Mouse (Mus musculus) neural tube, embryonic 10.5 days (tissue): ENCODE measurements around the gene Tspyl4.

Experiments used
- DNase-seq: peaks from one replicate; pipeline ENCODE4 v3.0.0-alpha.2; 2017; ENCODE audit warnings: low spot score; ENCODE audit errors: extremely low spot score

Gene Tspyl4

GRCm38 (mm10) chr10:34320809-34321208 is 23.6 kb downstream of the Tspyl4 start:
- no peak for DNase-seq

- no peak for DNase-seq
These were observed 29.5 kb downstream of the Tspyl4 start for GRCm38 (mm10) chr10:34326701-34327100.

DNA sequence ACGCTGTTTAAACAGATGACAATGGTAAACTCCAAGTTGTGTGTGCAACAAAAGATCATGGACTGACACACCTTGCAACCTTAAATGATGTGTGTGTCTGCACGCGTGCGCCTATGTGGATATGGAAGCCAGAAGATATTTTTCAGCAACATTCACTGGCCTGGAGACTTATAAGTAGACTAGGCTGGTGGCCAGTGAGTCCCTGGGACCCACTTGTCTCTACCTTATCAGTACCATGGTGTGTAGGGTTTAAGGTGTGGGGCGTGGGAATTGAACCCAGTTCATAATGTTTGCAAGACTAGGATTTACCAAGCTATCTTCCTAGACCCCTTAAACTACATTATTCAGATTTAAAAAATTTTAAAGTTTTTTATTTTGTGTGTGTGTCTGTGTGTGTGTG is 29.9 kb downstream of the Tspyl4 start:
- no peak for DNase-seq

DNA sequence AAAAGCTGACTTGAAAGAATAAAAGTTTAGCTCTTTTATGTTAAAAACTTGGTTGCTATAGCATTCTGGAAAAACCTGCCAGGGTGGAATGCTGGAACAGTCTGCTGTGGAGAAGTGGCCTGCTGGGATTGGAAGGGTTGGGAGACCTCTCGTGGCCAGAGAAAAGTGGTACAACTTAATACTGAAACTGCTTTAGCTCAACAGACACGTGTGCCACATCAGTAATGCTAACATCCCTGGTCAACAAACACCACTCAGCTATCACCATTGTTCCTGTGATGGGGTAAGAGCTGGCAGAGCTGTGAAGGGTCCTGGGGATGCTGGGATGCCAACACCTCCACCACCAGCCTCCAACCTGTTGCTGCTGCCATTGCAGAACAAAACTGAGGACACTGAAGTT is 31.1 kb downstream of the Tspyl4 start:
- no peak for DNase-seq

- DNase-seq = no peak
These were observed 43.8 kb downstream of the Tspyl4 start for GRCm38 (mm10) chr10:34341014-34341413.

DNA sequence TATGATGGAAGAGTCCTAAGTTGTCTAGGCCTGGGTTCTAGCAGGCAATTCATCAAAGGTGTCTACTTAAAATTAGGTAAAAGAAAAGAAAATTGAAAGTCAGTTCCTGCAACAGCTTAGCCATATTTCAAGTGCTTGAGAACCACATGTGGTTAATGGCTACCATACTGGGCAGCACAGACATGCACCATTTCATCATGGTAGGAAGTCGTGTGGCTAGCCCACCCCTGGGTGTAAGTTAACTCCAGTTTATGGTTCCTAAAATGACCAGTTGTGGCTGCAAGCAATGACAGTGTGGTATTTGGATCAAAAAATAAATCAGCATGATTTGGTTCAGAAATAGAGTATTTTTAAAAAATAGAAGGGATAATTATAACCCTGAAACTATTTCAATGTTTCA is 44.6 kb downstream of the Tspyl4 start:
- no peak for DNase-seq
